Mouse (Mus musculus) liver, embryonic 14.5 days (tissue): ENCODE measurements around the gene Fes.

Experiments used
- CTCF ChIP-seq: IDR thresholded peaks from 2 replicates; pipeline ENCODE4 v1.5.1; 2016; ENCODE audit warnings: antibody characterized with exemption, low read depth, control low read depth
- EP300 ChIP-seq: IDR thresholded peaks from 2 replicates; pipeline ENCODE4 v1.6.1; 2016; ENCODE audit warnings: antibody characterized with exemption, low read depth

DNA sequence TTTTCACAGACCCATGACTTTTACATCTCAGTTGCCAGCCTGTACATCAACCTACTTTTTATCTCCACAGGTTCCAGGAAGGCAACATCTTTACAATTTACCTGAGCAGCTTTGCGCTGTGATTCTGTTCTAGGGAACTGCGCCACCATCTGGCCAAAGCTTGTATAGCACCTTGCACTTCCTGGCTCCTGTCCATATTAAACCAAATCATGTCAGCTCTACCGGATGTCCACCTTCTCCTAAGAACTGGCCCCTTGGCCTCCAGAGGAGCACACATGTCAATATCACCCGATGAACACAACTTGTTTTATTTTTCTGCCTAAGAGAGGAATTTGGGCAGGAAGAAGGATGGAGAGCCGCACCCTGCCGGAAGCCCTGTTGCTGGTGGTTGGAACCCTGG lies 10.3 kb downstream of the Fes start:
- TF ChIP-seq CTCF (peak; percentile 87), EP300 (no peak)
